Mouse (Mus musculus) gonadal fat pad, adult 2 months (tissue): ENCODE results near the gene Nrl. TPM values are rescaled to one million over a fixed set of nuclear protein-coding genes. Genes with fewer than 3 reads are reported as not detected.

Source experiments
- DNase-seq: peaks from one replicate; pipeline ENCODE4 v3.0.0-alpha.2; 2012; ENCODE audit warnings: low read depth
- polyA plus RNA-seq: library from polyadenylated mRNA; depleted of rRNA; stranded (reverse); fragments of >200 nt; gene quantifications from 2 replicates; pipeline ENCODE4 v1.2.3, GENCODE M21; 2012; rRNA removed

Nrl gene
- not detected in 2 replicates for polyA plus RNA-seq

GRCm38 (mm10) chr14:55524785-55525184, at the start of gene Nrl:
Gene Nrl (minus strand): TSS chr14:55524981.
- DNase-seq = no peak

GRCm38 (mm10) chr14:55571760-55572159, 47.0 kb upstream of the Nrl start:
- DNase-seq = no peak

- DNase-seq = no peak
Observed at GRCm38 (mm10) chr14:55570588-55570987, 45.8 kb upstream of the Nrl start.

- no peak for DNase-seq
Observed at GRCm38 (mm10) chr14:55567496-55567895, 42.7 kb upstream of the Nrl start.

DNA sequence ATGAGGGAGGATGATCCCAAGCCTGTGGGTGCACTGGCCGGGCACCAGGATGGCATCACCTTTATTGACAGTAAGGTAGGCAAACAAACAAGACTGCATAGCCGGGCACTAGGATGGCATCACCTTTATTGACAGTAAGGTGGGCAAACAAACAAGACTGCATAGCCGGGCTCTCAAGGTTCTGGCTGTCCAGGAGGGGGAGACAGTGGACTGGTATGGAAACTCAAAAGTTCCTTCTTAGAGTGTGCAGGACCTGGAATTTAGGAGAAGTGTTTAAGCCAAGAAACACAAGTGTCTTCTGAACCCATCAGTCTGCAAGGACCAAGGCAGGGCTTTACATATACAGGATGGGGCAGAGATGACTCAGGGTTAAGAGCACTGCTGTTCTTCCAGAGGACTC, 41.0 kb upstream of the Nrl start:
- DNase-seq = no peak

DNA sequence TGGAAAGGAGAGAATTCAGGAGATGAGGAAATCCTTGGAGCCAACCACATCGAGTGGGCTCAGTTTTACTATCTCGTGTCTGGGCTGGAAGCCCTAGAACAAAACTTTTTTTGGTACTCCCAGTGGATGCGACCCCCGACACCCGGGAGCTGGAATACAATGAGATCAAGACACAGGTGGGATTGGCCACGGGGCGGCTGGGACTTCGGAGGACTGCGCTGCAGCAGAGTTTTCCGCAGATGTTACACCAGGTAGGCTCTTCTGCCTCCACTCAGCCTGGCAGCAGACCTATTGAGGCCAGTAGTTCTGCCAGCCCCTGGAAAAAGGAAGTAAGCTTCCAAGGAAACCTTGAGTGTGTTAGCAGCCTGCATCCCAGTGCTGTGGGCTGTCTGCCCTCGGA, 38.5 kb upstream of the Nrl start:
- no peak for DNase-seq

DNA sequence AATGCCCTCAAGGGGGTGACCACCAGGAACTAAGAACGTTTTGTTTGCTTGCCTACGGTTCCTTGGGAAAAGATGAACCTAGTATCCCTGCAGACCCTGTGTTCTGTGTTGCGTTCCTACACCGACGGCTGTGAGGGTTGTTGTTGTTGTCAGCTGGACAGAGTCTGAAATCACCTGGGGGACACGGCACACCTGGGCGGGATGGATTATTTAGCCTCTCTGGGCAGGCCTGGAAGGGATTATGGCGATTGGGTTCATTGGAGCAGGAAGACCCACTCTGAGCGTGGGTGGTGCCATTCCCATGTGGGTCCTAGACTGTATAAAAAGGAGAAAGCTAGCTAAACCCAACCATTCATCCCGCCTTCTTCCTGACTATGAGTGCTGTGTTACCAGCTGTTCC, 37.1 kb upstream of the Nrl start:
- no peak for DNase-seq

DNA sequence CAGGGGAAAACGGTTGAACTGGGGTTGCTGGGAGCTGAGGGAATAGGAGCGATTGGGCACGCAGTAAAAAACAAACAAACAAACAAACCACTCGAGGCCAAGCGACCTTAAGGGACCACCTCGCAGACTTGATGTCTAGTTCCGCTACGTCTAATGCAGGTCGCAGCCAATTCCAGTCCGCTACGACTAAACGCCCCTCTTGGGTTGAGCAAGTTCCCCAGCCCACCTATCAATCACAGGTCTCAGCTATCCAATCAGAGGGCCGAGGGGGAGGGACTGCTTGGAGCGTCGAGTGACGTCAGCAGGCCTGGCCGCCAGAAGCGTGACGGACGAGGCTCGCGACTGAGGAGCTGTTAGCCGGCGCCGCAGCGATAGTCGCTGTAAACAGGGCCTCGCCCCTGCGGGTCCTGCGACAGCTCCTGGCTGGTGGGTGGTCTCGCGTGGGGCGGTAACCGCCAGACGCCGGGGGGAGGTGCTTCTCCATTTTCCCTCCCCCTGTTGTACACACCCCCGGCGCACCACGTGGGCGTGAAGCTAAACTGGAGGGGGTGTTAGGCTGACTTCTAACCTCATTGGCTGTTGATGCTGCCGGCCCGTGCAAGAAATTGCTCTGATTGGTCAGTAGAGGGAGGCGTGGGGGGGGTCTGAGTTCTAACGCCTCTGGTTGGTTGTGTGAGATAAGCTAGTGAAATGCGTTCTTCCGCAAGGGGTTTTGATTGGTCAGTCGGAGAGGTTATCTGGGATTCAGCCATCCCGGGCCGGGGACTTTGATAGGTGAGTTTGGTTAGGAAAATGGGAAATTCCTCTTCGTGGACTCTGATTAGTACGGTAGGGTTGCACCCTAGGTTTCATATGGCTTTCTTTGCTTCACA, 35.7 kb upstream of the Nrl start, which contains the start of gene A730061H03Rik:
TSS of gene A730061H03Rik (minus strand) at position 205 of the 872 bp plus-strand sequence.
- DNase-seq = peak; percentile 90

- DNase-seq = no peak
Observed at GRCm38 (mm10) chr14:55559799-55560201, 35.0 kb upstream of the Nrl start, which contains the start of gene Dcaf11. Gene Dcaf11 (plus strand): TSS chr14:55560006.

DNA sequence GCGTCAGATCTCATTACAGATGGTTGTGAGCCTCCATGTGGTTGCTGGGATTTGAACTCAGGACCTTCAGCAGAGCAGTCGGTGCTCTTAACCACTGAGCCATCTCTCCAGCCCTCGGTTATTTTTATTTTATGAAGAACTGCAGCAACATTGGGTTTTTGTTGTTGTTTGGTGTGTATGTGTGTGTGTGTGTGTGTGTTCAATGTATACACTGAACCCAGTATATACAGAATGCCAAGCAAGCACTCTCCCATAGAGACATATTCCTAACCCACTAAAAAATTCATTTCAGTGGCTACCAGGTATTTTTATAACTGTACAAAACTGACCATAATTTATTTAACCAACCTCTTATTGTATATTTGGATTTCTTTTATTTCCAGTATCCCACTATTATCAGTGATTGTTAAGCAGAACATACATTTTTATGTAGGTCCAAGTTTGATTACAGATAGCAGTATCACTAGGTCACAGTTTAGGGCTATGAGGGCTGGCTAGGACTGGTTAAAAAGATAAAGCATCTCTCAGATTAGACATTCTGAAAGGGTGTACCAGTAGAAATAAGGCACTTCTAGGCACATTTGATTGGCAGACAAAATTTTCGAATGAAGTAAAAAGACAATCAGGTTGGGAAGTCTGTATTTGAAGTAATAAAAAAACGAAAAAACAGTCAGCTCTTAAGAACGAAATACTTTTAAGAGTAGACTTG, 34.1 kb upstream of the Nrl start:
- DNase-seq = no peak

GRCm38 (mm10) chr14:55557587-55557986, 32.8 kb upstream of the Nrl start:
- DNase-seq = no peak

DNA sequence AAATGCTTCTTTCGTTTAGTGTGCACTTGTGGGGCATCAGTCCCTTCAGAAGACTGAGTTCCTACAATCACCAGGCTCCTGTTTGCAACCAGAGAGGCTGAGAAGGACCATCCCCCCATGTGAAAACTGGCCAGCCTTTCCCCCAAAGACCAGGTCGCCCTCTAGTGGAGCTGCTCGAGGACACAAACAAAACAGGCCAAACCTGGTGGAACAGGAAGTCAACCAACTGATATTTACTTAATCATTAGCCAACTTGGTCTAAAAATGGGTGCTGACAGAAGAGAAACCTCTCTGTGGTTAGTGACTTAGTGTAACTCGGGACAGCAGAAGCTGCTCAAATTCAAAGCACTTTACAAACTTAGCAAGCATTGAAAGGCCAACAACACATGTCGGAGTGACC, 32.2 kb upstream of the Nrl start:
- no peak for DNase-seq

DNA sequence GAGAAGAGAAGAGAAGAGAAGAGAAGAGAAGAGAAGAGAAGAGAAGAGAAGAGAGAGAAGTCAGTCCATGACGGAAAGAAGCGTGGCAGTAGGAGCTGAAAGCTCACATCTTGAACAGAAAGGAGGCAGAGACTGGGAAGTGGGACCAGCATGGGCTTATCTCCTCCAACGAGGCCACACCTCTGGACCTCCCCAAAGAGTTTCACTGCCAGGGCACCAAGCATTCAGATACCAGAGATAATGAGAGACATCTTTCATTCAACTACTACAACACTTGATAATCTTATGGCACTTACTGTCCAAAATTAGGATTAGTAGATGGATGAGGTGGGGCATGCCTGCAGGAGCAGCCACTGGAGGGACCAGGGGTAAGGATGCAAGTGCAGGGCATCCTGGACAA, 31.0 kb upstream of the Nrl start:
- DNase-seq = no peak

GRCm38 (mm10) chr14:55554635-55555034, 29.9 kb upstream of the Nrl start:
- DNase-seq = no peak

GRCm38 (mm10) chr14:55551794-55552193, 27.0 kb upstream of the Nrl start:
- no peak for DNase-seq

GRCm38 (mm10) chr14:55551347-55551746, 26.6 kb upstream of the Nrl start:
- no peak for DNase-seq

DNA sequence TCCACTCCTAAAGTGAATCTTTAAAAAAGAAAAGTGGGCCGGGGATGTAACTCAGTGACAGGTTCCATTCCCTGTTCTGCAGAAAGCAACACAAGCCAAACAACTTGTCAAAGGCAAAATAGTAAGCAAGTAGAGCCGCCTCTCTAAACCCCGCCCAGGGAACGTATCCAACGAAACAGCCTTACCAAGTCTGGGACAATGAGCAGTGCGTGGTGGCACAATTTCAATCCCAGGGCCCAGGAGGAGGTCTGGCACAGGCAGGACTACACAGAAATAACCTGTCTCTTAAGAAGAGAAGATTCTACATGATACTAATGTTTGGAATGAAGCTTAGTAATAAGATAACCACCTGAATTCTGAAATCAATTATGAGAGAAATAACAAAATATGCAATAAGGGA, 25.4 kb upstream of the Nrl start:
- no peak for DNase-seq

GRCm38 (mm10) chr14:55544334-55544733, 19.6 kb upstream of the Nrl start:
- no peak for DNase-seq

DNA sequence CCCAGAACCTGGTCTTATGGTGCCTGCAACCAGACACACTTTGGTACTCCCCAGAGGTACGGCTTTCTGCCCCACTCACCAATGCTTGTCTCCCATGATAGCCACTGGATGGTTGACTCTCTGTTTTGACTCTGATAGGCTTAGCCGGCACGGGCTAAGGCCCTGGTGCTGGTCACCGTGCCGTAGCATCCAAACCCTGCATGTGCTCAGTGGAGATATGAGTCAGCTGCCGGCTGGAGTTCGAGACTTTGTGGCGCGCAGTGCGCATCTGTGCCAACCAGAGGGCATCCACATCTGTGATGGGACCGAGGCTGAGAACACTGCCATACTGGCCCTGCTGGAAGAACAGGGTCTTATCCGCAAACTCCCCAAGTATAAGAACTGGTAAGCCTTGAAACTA, 17.5 kb upstream of the Nrl start:
- no peak for DNase-seq

- DNase-seq = no peak
Observed at GRCm38 (mm10) chr14:55540787-55541321, 16.1 kb upstream of the Nrl start.

GRCm38 (mm10) chr14:55540067-55540786, 15.4 kb upstream of the Nrl start, which contains the start of gene Pck2:
Gene Pck2 (plus strand): TSS chr14:55540266.
- DNase-seq = no peak
